8 mouse cellular contexts compared by ENCODE assay signal in the genomic region with DNA sequence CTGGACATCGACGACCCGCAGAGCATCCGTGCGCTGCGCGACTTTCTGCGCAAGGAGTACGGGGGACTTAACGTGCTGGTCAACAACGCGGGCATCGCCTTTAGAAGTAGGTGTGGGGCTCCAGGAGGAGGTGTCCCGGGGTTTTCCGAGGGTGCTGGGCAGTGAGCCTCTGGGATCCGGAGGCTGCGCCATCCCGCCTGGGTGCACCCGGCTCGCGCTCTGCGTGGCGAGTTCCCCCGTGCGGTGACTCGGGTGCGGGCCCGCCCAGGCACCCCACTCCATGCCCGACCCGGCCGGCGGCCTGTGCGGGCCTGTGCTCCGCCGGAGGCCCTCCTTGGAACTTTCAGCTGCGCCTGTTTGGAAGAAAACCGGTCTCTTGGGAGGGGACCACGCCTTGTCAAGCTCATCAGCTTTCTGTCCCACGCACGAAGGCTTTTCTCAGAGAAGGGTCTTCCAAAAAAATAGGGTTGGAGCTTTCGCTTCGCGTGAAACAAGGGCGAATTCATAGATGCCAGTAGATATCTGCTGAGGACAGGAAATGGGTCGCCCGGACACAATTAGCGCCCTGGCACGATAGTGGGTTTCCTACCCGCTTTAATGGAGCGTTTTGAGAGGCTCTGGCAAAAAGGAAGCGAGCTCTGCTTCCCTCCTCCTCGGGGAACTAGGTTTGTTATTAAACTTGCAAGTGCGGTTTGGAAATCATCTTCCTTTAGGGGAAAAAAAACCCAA. TPM values are rescaled to one million over a fixed set of nuclear protein-coding genes. Genes with fewer than 3 reads are reported as not detected.
DNase-seq lines count a peak whose midpoint lies in the region; ATAC-seq and TF ChIP-seq lines count a peak whose summit lies in the region.

No protein-coding gene starts in this region.

- DNase-seq in ovary, postnatal 10 days (ENCODE audit: low spot score), result peak; percentile 21
- no peak for DNase-seq in ovary, adult 18-20 months (ENCODE audit: low spot score)
- peak; percentile 46 for DNase-seq in adrenal gland, postnatal 10 days
- DNase-seq in forebrain, postnatal 0 days, result peak; percentile 35
- DNase-seq in heart, postnatal 36 days, result peak; percentile 40 to 56
- DNase-seq in midbrain, postnatal 0 days (ENCODE audit: low spot score), result peak; percentile 15
- no peak for DNase-seq in spleen, postnatal 4 days (ENCODE audit: low spot score in 2 of 2)

- ATAC-seq in forebrain, postnatal 0 days, result 0 out of 2 replicates have a peak, but pooled peaks have one; percentile 4
- no peak for ATAC-seq in liver, embryonic 12.5 days
- ATAC-seq in midbrain, postnatal 0 days (ENCODE audit: low FRiP score), result peak; percentile 10; the same call in 1 of the 2 replicates

- H3K4me2 ChIP-seq in forebrain, postnatal 0 days (ENCODE audit: low read depth), result peak overlapping the region; percentile 65
- H3K4me2 ChIP-seq in liver, embryonic 12.5 days, result peak overlapping the region; percentile 74
- peak overlapping the region; percentile 66 for H3K4me2 ChIP-seq in midbrain, postnatal 0 days (ENCODE audit: low read depth, low read length, poor library complexity, severe bottlenecking)

- peak overlapping the region; percentile 31 for H3K4me3 ChIP-seq in forebrain, postnatal 0 days (ENCODE audit: low read depth, low read length)
- peak overlapping the region; percentile 54 for H3K4me3 ChIP-seq in liver, embryonic 12.5 days
- H3K4me3 ChIP-seq in midbrain, postnatal 0 days (ENCODE audit: low read depth, low read length), result peak overlapping the region; percentile 41

- H3K4me1 ChIP-seq in forebrain, postnatal 0 days (ENCODE audit: insufficient read depth), result peaks cover 5% of the 10 kb centered on the region; the same call in 1 of the 2 replicates
- H3K4me1 ChIP-seq in liver, embryonic 12.5 days, result peaks cover 15% of the 10 kb centered on the region
- H3K4me1 ChIP-seq in midbrain, postnatal 0 days (ENCODE audit: insufficient read depth, low read length), result 0 out of 2 replicates have a peak, but pooled peaks cover 5% of the 10 kb centered on the region

- intact Hi-C loops in heart, postnatal 36 days (cut with DNase I), result no loop called here

- TF ChIP-seq CTCF in forebrain, postnatal 0 days (IDR thresholded peaks at IDR 0.05; ENCODE audit: low read depth), result 0 out of 2 replicates have a peak, but pooled peaks have one; percentile 1
- no peak for TF ChIP-seq CTCF in midbrain, postnatal 0 days (IDR thresholded peaks at IDR 0.05)

- no peaks in the 10 kb centered on the region for H3K36me3 ChIP-seq in forebrain, postnatal 0 days (ENCODE audit: insufficient read depth)
- no peaks in the 10 kb centered on the region for H3K36me3 ChIP-seq in liver, embryonic 12.5 days
- H3K36me3 ChIP-seq in midbrain, postnatal 0 days (ENCODE audit: insufficient read depth, low read length), result no peaks in the 10 kb centered on the region

- H3K27ac ChIP-seq in forebrain, postnatal 0 days (ENCODE audit: low read depth, low read length), result no peak overlapping the region
- no peak overlapping the region for H3K27ac ChIP-seq in liver, embryonic 12.5 days
- no peak overlapping the region for H3K27ac ChIP-seq in midbrain, postnatal 0 days (ENCODE audit: low read depth, low read length)

- H3K27me3 ChIP-seq in forebrain, postnatal 0 days (ENCODE audit: insufficient read depth, low read length), result peaks cover 32% of the 10 kb centered on the region
- peaks cover 74% of the 10 kb centered on the region for H3K27me3 ChIP-seq in liver, embryonic 12.5 days (replicated peaks)
- H3K27me3 ChIP-seq in midbrain, postnatal 0 days (ENCODE audit: insufficient read depth, low read length), result peaks cover 44% of the 10 kb centered on the region

- WGBS in forebrain, postnatal 0 days, result under 1% methylated on average over 53 of the region's 53 CpGs
- WGBS in liver, embryonic 12.5 days (ENCODE audit: insufficient replicate concordance), result under 1% methylated on average over 53 of the region's 53 CpGs
- WGBS in midbrain, postnatal 0 days, result 1% methylated on average over 53 of the region's 53 CpGs

- peak overlapping the region; percentile 37 for H3K9ac ChIP-seq in forebrain, postnatal 0 days
- peak overlapping the region; percentile 27; the same call in 1 of the 2 replicates for H3K9ac ChIP-seq in liver, embryonic 12.5 days
- H3K9ac ChIP-seq in midbrain, postnatal 0 days (replicated peaks; ENCODE audit: low read length, poor library complexity, severe bottlenecking), result peak overlapping the region; percentile 9

- H3K9me3 ChIP-seq in forebrain, postnatal 0 days (ENCODE audit: low read length), result no peaks in the 10 kb centered on the region
- H3K9me3 ChIP-seq in liver, embryonic 12.5 days (replicated peaks), result peaks cover 4% of the 10 kb centered on the region
- no peaks in the 10 kb centered on the region for H3K9me3 ChIP-seq in midbrain, postnatal 0 days (ENCODE audit: low read length)

RNA-seq across cellular contexts. Expression of a gene that starts 0.7 kb away (rescaled TPM):
- 1 to 10 TPM; 8.7 to 8.8 TPM for total RNA-seq in adrenal gland, postnatal 10 days (2021)
- total RNA-seq in forebrain, postnatal 0 days (2014; rRNA removed), result 1.9 and 3.8 TPM in 2 replicates
- 5.0 and 5.3 TPM in 2 replicates for polyA plus RNA-seq in forebrain, postnatal 0 days (2015; fragmentation: Nextera tagmentation; extraction: Ambion mirVana)
- 1 to 10 TPM; 2.9 to 3.6 TPM for total RNA-seq in heart, postnatal 36 days (2021)
- 0.11 and 0.37 TPM in 2 replicates for polyA plus RNA-seq in liver, embryonic 12.5 days (2016; fragmentation: Nextera tagmentation; extraction: Ambion mirVana)
- total RNA-seq in midbrain, postnatal 0 days (2014; rRNA removed), result 4.0 and 7.4 TPM in 2 replicates
- polyA plus RNA-seq in midbrain, postnatal 0 days (2015; fragmentation: Nextera tagmentation; extraction: Ambion mirVana), result 3.6 and 5.0 TPM in 2 replicates

RNA-seq across cellular contexts. Expression of a gene that starts 28.0 kb away (rescaled TPM):
- 10 to 100 TPM; 21.2 to 27.4 TPM for total RNA-seq in adrenal gland, postnatal 10 days (2021)
- total RNA-seq in forebrain, postnatal 0 days (2014; rRNA removed), result 38.7 and 48.4 TPM in 2 replicates
- polyA plus RNA-seq in forebrain, postnatal 0 days (2015; fragmentation: Nextera tagmentation; extraction: Ambion mirVana), result 19.4 and 22.0 TPM in 2 replicates
- 10 to 100 TPM; 16.8 to 18.1 TPM for total RNA-seq in heart, postnatal 36 days (2021)
- 10.5 and 12.8 TPM in 2 replicates for polyA plus RNA-seq in liver, embryonic 12.5 days (2016; fragmentation: Nextera tagmentation; extraction: Ambion mirVana)
- total RNA-seq in midbrain, postnatal 0 days (2014; rRNA removed), result 67.6 and 102 TPM in 2 replicates
- 26.1 and 27.8 TPM in 2 replicates for polyA plus RNA-seq in midbrain, postnatal 0 days (2015; fragmentation: Nextera tagmentation; extraction: Ambion mirVana)

RNA-seq across cellular contexts. Expression of a gene that starts 55.8 kb away (rescaled TPM):
- 1 to 10 TPM; 7.5 TPM for total RNA-seq in adrenal gland, postnatal 10 days (2021)
- not detected in 2 replicates for total RNA-seq in forebrain, postnatal 0 days (2014; rRNA removed)
- not detected in 2 replicates for polyA plus RNA-seq in forebrain, postnatal 0 days (2015; fragmentation: Nextera tagmentation; extraction: Ambion mirVana)
- total RNA-seq in heart, postnatal 36 days (2021), result under 1 TPM; 0.68 to 0.94 TPM
- not detected in 2 replicates for polyA plus RNA-seq in liver, embryonic 12.5 days (2016; fragmentation: Nextera tagmentation; extraction: Ambion mirVana)
- total RNA-seq in midbrain, postnatal 0 days (2014; rRNA removed), result not detected in 2 replicates
- not detected in 2 replicates for polyA plus RNA-seq in midbrain, postnatal 0 days (2015; fragmentation: Nextera tagmentation; extraction: Ambion mirVana)

Comparison
In these comparisons a context has a peak if more than half of its experiments do, and no peak if none do; other contexts are left out.
1. DNase-seq: peak in ovary, postnatal 10 days (single experiment), adrenal gland, postnatal 10 days (single experiment), forebrain, postnatal 0 days (single experiment), heart, postnatal 36 days (2 of 2) and midbrain, postnatal 0 days (single experiment); none in ovary, adult 18-20 months (single experiment) and spleen, postnatal 4 days (0 of 2).
2. Peak in every context shown above with its lines, with median percentiles within 50 percentile points of each other: H3K4me2 ChIP-seq, H3K4me3 ChIP-seq and H3K9ac ChIP-seq.